Comparison of ENCODE assay signal across 11 mouse cellular contexts in the genomic region with DNA sequence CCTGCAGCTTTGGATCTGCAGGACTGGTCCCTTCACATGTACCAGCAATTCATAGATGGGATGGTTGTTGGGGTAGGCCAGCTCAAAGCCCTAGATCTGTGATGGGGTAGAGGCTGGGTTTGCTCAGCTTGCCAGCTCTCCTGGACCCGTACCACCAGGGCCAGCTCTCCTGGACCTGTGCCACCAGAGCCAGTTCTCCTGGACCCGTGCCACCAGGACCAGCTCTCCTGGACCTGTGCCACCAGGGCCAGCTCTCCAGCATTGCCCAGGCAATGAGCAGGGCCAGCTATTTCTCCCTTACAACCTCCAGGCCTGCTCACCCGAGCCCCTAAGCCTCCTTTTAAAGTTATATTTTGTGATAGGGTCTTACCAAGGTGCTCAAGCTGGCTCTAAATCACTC.
DNase-seq lines count a peak whose midpoint lies in the region; ATAC-seq and TF ChIP-seq lines count a peak whose summit lies in the region.
"Had no signal": no experiment of that assay in that cellular context is flagged by ENCODE, and none has a peak within 500 bp of the region (broad histone marks: within the 10 kb centered on the region; RNA-seq: fewer than 3 reads in every experiment).

No protein-coding gene starts in this region.

- WGBS in heart, embryonic 11.5 days (ENCODE audit: insufficient replicate concordance), result 72% methylated on average over 3 of the region's 3 CpGs
- 74% methylated on average over 3 of the region's 3 CpGs for WGBS in stomach, embryonic 16.5 days
- WGBS in stomach, postnatal 0 days, result 61% methylated on average over 3 of the region's 3 CpGs
- WGBS in forebrain, embryonic 13.5 days, result 77% methylated on average over 3 of the region's 3 CpGs

- no peak overlapping the region for H3K4me2 ChIP-seq in heart, embryonic 11.5 days
- no peak overlapping the region for H3K4me2 ChIP-seq in stomach, embryonic 16.5 days (ENCODE audit: low read depth, low read length)
- no peak overlapping the region for H3K4me2 ChIP-seq in stomach, postnatal 0 days (replicated peaks; ENCODE audit: low read depth)
- H3K4me2 ChIP-seq in forebrain, embryonic 13.5 days, result no peak overlapping the region
- H3K4me2 ChIP-seq: embryonic facial prominence, embryonic 15.5 days had no signal

- DNase-seq in heart, postnatal 4 days, result peak; percentile 72
- DNase-seq in stomach, postnatal 0 days (ENCODE audit: low spot score), result no peak
- peak; percentile 52 for DNase-seq in kidney, postnatal 14 days
- DNase-seq in lung, postnatal 4 days, result no peak
- no peak for DNase-seq in retina, embryonic 14.5 days (ENCODE audit: low spot score)
- DNase-seq: spleen, adult 18-20 months had no signal

- H3K36me3 ChIP-seq in heart, embryonic 11.5 days (ENCODE audit: control insufficient read depth, insufficient read depth, low read length), result no peaks in the 10 kb centered on the region
- no peaks in the 10 kb centered on the region for H3K36me3 ChIP-seq in stomach, embryonic 16.5 days (ENCODE audit: control insufficient read depth, insufficient read depth, low read length)
- no peaks in the 10 kb centered on the region for H3K36me3 ChIP-seq in stomach, postnatal 0 days (ENCODE audit: control insufficient read depth, insufficient read depth, low read length)
- no peaks in the 10 kb centered on the region for H3K36me3 ChIP-seq in forebrain, embryonic 13.5 days (ENCODE audit: poor library complexity, severe bottlenecking)
- H3K36me3 ChIP-seq: embryonic facial prominence, embryonic 15.5 days had no signal

- no peak for TF ChIP-seq EP300 in stomach, postnatal 0 days (optimal IDR thresholded peaks at IDR 0.05)

- ATAC-seq in heart, embryonic 11.5 days (replicated peaks; ENCODE audit: insufficient number of reproducible peaks, low FRiP score, low TSS enrichment), result no peak
- 0 out of 2 replicates have a peak, but pooled peaks have one; percentile 17 for ATAC-seq in stomach, embryonic 16.5 days (ENCODE audit: insufficient read depth, low FRiP score)
- ATAC-seq in stomach, postnatal 0 days (ENCODE audit: low FRiP score, low TSS enrichment), result no peak
- no peak for ATAC-seq in forebrain, embryonic 13.5 days

- no peak for TF ChIP-seq CTCF in stomach, postnatal 0 days (IDR thresholded peaks at IDR 0.05; ENCODE audit: low read depth)

- H3K27me3 ChIP-seq in heart, embryonic 11.5 days (ENCODE audit: control insufficient read depth, insufficient read depth, low read length), result no peaks in the 10 kb centered on the region
- H3K27me3 ChIP-seq in stomach, embryonic 16.5 days (ENCODE audit: control insufficient read depth, insufficient read depth, low read length), result no peaks in the 10 kb centered on the region
- no peaks in the 10 kb centered on the region for H3K27me3 ChIP-seq in stomach, postnatal 0 days (ENCODE audit: control insufficient read depth, insufficient read depth, low read length)
- no peaks in the 10 kb centered on the region for H3K27me3 ChIP-seq in forebrain, embryonic 13.5 days
- H3K27me3 ChIP-seq: embryonic facial prominence, embryonic 15.5 days; megakaryocyte, embryonic 14.5 days had no signal

- no peaks in the 10 kb centered on the region for H3K4me1 ChIP-seq in heart, embryonic 11.5 days (ENCODE audit: control insufficient read depth, insufficient read depth, low read length)
- H3K4me1 ChIP-seq in stomach, embryonic 16.5 days (ENCODE audit: control insufficient read depth, insufficient read depth, low read length), result no peaks in the 10 kb centered on the region
- H3K4me1 ChIP-seq in stomach, postnatal 0 days (replicated peaks; ENCODE audit: control insufficient read depth, insufficient read depth), result no peaks in the 10 kb centered on the region
- peaks cover 20% of the 10 kb centered on the region for H3K4me1 ChIP-seq in forebrain, embryonic 13.5 days
- H3K4me1 ChIP-seq: embryonic facial prominence, embryonic 15.5 days; megakaryocyte, embryonic 14.5 days had no signal

- H3K9ac ChIP-seq in heart, embryonic 11.5 days (ENCODE audit: low read depth, low read length), result no peak overlapping the region
- no peak overlapping the region for H3K9ac ChIP-seq in stomach, embryonic 16.5 days (ENCODE audit: low read length)
- no peak overlapping the region for H3K9ac ChIP-seq in stomach, postnatal 0 days (ENCODE audit: low read length)
- H3K9ac ChIP-seq in forebrain, embryonic 13.5 days, result no peak overlapping the region
- H3K9ac ChIP-seq: embryonic facial prominence, embryonic 15.5 days had no signal

- H3K27ac ChIP-seq in heart, embryonic 11.5 days (ENCODE audit: low read depth, low read length), result no peak overlapping the region
- no peak overlapping the region for H3K27ac ChIP-seq in stomach, embryonic 16.5 days (ENCODE audit: low read length)
- no peak overlapping the region for H3K27ac ChIP-seq in stomach, postnatal 0 days (replicated peaks)
- H3K27ac ChIP-seq in forebrain, embryonic 13.5 days, result no peak overlapping the region
- H3K27ac ChIP-seq: embryonic facial prominence, embryonic 15.5 days had no signal

- no peaks in the 10 kb centered on the region for H3K9me3 ChIP-seq in heart, embryonic 11.5 days (replicated peaks; ENCODE audit: control insufficient read depth, low read length)
- H3K9me3 ChIP-seq in stomach, embryonic 16.5 days (replicated peaks; ENCODE audit: control insufficient read depth, low read length), result no peaks in the 10 kb centered on the region
- no peaks in the 10 kb centered on the region for H3K9me3 ChIP-seq in stomach, postnatal 0 days (ENCODE audit: control insufficient read depth, low read length)
- H3K9me3 ChIP-seq in forebrain, embryonic 13.5 days (replicated peaks), result no peaks in the 10 kb centered on the region
- H3K9me3 ChIP-seq: embryonic facial prominence, embryonic 15.5 days had no signal

- no peak overlapping the region for H3K4me3 ChIP-seq in heart, embryonic 11.5 days (ENCODE audit: low read depth, low read length)
- no peak overlapping the region for H3K4me3 ChIP-seq in stomach, embryonic 16.5 days (replicated peaks; ENCODE audit: low read length)
- H3K4me3 ChIP-seq in stomach, postnatal 0 days (ENCODE audit: low read depth, low read length), result no peak overlapping the region
- H3K4me3 ChIP-seq in forebrain, embryonic 13.5 days, result no peak overlapping the region
- H3K4me3 ChIP-seq: embryonic facial prominence, embryonic 15.5 days; megakaryocyte, embryonic 14.5 days had no signal

Comparison
In these comparisons a context has a peak if more than half of its experiments do, and no peak if none do; other contexts are left out.
1. DNase-seq: peak in heart, postnatal 4 days (single experiment) and kidney, postnatal 14 days (single experiment); none in stomach, postnatal 0 days (single experiment), lung, postnatal 4 days (0 of 2) and retina, embryonic 14.5 days (single experiment).